Mouse (Mus musculus): Measurements from ENCODE around the gene Mapk3.

DNA sequence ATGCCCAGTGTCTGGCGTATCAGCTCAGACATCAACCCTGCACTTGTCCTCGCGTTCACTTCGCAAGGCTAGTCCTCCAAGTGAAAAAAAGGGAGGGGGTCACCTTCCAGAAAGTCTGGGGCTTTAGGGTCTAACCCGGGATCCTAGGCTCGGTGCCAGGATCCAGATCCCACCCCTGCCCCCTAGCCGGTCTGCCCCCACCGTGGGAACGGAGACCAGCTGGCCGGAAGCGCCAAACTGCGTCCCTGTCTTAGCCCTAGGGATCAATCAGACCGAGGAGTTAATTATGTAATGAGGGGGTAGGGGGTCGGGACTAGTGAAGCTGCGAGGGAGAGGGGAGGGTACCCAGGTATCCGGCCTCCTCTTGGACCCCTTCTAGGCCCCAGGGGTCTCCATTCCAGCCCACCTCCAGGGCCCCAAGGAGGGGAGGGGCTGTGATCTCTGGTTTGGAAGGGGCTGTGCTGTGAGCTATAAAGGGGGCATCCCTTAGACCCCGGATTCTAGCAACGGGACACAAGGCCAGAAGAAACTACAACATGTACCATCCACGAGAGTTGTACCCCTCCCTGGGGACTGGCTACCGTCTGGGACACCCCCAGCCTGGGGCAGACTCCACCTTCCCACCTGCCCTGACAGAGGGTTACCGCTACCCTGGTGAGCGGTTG lies 21.7 kb downstream of the Mapk3 start, which contains the start of gene Tbx6:
- TF ChIP-seq POLR2A (IDR thresholded peaks at IDR 0.05; ENCODE audit: borderline replicate concordance, control insufficient read depth, low read depth, low read length) (no peak), CTCF (IDR thresholded peaks at IDR 0.05; ENCODE audit: control insufficient read depth, insufficient read depth, low read length) (no peak)

Measured in bone marrow, adult 2 months (tissue).